Mouse (Mus musculus) c-Kit-positive CD71-positive TER-119-negative erythroid progenitor cells, embryonic 14.5 days (primary cell): ENCODE data around the gene Prl3d3.
"Not testable (repeated sequence)": the region's sequence is repeated elsewhere in the genome, so short reads cannot be mapped to it uniquely, and the experiment has no call there.

Source experiments
- DNase-seq: peaks from one replicate; pipeline ENCODE4 v3.0.0-alpha.2; 2013; ENCODE audit warnings: low read depth

The Prl3d3 gene

DNA sequence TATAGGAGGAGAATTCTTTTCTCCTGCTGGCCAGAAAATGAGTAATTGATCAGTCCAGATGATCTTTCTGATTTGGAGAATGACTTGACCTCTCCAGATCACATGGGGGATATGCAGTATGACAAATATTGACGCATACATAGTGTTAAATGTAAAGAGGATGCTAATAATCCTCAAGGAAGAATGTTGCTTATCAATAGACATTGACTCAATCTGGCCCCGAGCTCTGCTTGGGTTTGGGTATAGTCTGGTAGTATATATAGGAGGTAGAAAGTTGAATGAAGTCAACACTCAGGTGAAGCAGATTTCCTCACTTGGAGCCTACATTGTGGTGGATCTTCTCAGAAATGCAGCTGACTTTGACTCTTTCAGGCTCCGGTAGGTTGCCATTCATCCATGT is at the start of gene Prl3d3:
Gene Prl3d3, plus strand, starts transcription at position 301 of the 400 bp plus-strand sequence.
- DNase-seq: not testable (repeated sequence)

DNA sequence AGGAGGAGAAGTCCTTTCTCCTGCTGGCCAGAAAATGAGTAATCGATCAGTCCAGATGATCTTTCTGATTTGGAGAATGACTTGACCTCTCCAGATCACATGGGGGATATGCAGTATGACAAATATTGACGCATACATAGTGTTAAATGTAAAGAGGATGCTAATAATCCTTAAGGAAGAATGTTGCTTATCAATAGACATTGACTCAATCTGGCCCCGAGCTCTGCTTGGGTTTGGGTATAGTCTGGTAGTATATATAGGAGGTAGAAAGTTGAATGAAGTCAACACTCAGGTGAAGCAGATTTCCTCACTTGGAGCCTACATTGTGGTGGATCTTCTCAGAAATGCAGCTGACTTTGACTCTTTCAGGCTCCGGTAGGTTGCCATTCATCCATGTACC is 35.2 kb upstream of the Prl3d3 start, which contains the start of gene Prl3d2:
Gene Prl3d2, plus strand, starts transcription at position 301 of the 400 bp plus-strand sequence.
- not testable (repeated sequence) for DNase-seq

DNA sequence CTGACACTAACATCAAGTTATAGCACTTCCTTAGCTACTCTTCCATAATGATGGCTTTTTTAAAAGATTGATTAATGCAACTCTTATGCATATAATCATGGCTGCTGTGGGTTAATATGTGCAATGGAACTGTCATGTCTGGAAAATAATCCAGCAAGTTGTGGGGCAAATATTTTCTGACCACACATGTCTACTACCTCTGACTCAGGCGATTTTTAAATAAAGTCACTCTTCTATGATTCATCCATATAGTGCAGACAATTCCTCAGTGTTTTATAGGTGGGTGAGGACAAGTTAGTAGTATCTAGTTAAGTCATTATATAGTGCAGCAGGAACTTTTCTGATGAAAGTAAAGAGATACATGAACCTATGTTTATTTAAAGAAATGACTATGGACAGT is 8.3 kb upstream of the Prl3d3 start:
- no peak for DNase-seq

DNA sequence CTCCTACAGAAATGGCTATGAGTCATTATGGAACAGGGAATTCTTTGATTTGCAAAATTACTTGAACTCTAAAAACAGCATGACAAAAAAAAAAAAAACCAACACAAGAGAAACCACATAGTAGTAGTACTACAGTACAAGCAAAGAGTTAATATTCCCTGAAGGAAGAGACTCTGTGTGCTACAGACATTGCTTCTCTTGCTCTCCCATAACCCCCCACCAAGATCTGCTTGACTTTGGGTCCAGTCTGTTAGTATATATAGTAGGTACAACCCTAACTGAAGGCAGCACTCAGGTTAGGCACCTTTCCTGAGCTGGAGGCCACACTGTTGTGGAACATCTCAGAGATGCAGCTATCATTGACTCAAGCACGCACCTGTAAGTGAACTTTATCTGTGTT is 39.8 kb downstream of the Prl3d3 start, which contains the start of gene Prl3c1:
Gene Prl3c1, plus strand, starts transcription at position 301 of the 400 bp plus-strand sequence.
- DNase-seq: no peak
